Mouse (Mus musculus): ENCODE results near the gene Mdga1.

Mdga1 gene

DNA sequence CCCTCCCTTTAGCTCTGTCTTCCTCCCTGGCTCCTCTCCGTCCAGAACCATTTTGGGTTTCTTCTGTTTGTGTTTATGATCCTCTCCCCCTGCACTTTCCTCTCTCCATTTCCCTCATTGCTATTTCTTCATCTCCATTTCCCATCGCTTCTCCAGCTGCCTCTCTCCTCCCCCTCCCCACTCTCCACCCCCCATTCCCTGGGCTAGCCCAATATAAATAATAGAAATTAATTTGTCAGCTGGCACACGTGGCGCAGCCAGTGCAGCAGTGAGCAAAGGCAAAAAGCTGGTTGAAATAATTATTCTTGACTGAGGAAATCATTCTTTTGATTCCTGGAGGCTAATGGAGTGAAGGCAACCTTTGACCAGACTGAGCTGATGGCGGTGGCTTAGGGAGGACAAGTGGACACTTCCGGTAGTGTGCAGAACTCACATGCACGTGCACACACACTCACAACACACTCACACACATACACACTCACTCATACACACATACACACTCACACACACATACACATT lies at the start of gene Mdga1:
Gene Mdga1 (minus strand): TSS at position 51 of the 519 bp plus-strand sequence.
- DNase-seq (ENCODE audit: low read depth, low spot score): no peak

DNA sequence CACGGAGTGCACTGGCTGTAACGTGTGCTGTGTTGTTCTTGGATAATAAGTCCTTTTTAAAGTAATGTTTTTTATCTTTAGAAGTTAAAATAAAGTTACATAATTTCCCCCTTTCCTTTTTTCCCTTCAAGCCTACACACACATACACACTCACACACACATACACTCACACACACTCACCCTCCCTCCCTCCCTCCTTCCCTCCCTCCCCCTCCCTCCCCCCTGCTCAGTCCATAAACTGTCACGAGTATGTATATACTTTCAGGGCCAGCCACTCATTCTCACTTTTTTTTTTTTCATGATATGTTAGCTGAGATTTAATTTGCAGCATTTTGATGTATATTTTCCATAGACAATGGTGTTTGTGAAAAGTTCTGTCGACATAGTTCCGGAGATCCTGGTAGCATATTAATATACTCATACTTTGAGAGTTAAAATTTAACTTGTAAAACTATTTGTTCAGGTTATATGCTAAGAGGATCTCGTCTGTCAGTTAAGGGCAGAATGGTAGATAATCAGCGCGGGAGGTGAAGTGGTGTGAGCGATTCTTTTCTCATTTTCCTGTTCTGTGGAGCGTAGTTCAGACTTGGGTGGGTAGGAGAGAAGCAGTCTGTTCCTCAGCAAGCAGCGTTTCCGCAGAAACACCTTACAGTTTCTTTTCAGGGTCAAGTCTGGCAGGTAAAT lies 49.2 kb upstream of the Mdga1 start:
- no peak for DNase-seq (ENCODE audit: low read depth, low spot score)

DNA sequence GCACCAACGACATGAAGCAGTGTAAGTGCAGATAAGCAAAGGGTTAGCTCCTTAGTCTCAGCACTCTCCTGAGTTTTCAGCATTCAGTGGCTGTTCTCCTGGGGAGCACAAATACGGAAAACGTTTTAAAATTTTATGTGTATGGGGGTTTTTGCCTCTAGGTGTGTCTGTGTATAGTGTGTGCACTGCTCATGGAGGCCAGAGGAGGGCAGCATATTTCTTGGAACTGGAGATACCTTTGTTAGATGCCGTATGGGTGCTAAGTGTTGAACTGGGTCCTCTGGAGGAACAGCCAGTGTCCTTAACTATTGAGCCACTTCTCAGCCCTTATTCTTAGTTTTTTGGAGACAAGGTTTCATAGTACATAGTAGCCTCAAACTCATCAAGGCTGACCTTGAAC lies 44.8 kb upstream of the Mdga1 start:
- DNase-seq (ENCODE audit: low read depth, low spot score): no peak

DNA sequence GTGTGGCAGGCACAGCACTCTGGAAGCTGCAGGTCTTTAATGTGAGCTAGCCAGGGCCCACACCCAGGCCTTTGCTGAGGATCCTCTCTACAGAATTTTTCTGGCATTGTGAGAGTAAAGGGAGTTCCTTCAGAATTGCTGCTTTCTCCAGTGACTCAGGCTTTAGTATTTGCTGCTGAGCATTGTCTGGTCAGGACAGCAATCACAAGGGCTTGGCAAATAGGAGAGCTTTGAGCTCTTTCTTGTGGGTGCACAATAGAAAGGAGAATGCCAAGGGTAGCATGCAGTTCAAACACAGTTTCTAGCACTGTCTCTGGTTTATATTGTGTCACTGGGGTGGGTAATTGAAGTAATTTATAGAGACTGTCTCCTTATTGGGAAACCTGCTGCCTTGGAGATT lies 38.5 kb upstream of the Mdga1 start:
- DNase-seq (ENCODE audit: low read depth, low spot score): no peak

DNA sequence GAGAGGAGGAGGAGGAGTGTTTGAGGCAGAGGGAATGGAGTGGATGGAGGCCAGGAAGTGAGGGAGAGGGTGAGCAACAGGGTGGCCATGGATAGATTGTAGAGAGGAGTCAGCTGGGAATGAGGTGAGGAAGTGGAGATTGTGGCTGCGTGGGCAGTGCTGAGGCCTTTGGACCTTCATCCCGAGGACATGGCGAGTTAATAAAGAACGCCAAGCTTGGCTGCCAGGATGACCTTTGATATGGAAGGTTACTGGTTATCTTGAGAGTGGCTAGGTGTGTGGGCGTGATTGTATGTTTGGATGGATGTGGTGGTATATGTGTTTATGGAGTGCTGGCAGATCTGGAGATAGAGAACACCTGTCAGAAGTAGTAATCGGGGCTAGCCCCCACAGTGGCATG lies 38.0 kb upstream of the Mdga1 start:
- no peak for DNase-seq (ENCODE audit: low read depth, low spot score)

DNA sequence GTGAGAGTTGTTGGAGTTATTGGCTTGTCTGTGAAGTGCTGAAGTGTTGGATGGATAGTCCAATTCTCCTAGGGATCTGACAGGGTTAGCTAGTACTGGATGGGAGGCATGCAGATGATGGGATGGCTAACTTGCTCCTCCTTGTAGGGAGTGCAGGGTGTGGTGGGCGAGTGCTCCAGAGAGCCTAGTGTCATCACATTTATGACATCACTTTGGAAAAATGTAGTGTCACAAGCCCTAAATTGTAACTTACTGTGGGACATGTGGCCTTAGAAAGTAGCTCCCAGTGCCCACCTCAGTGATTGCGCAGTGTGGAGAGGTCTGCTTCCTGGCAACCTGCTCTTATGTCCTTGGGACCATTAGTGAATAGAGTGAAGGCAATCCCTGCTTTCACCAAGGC lies 37.0 kb upstream of the Mdga1 start:
- no peak for DNase-seq (ENCODE audit: low read depth, low spot score)

DNA sequence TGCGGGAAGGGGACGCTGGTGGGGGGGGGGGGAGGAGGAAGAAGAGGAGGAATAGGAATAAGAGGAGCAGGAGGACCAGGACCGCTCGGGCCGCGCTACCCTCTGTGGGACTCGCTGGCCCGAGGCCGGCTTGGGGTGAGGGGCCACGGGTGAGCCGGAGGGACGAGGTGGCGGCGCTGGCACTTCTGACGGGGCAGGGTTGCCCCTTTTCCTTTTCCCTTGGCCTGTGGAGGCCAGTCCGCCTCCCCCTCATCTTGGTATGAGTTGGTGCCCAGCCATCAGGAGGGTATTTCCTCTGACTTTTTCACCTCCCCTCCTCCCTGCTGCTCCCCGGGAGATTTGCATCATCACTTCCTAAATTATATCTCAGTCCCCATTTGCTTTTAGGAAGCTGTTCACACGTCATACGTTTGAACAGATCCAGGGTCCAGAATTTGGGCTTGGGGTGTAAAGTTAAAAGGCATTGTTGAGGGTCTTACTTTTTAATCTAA lies 35.6 kb upstream of the Mdga1 start:
- no peak for DNase-seq (ENCODE audit: low read depth, low spot score)

DNA sequence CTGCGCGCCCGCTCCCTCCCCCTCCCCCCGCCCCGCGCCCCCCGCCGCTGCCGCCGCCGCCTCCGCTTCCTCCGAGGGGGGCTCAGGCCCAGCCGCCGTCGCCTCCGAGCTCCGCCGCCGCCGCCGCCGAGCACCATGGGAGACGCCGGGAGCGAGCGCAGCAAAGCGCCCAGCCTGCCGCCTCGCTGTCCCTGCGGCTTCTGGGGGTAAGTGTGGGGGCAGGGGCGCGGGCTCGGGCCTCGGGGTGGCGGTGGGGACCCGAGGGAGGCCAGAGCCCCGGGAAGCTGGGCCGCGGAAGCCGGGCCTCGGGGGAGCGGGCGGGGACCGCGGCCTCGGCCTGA lies 35.2 kb upstream of the Mdga1 start:
- DNase-seq (ENCODE audit: low read depth, low spot score): no peak

DNA sequence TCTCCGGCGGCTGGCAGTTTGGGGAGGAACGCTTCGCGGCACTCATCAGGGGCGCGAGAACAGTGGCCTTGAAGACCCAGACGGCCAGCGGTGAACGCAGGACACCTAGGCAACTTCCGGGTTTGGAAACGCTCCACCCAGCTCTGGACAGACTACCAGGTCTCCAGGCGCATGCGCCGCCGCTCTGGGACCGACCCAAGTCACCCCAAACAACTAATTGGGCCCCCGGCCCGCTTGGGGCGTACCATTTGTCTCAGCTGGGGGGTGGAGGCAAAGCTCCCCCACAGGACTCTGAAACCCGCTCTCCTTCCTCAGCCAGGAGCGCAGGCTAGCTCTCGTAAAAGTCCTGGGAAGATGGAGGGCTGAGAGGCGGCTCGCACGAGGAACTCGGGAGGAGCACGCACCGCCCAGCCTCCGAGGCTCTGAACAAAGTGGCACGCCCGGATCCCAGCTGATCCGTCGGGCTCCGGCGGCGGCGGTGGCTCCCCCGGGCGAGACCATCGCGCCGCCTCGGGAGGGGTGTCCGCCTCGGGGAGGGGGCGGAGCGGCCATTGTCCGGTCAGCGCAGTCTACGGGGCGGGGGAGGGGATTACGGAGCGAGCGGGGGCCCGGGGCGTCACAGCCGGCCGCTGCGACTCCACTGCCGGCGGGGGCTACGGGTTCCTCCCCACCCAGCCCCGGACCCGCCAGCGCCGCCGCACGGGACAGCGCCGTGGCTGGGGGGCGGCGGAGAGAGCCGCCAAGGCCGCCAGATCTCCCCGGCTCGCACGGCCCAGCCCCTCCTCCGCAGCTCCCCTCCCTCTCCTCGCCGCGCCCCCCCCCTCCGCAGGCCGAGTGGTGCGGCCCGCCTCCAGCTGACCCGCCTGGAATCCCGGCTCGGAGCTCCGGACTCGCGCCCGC lies 34.6 kb upstream of the Mdga1 start, which contains the start of gene Zfand3:
Gene Zfand3 (plus strand): TSS at position 531 of the 900 bp plus-strand sequence.
- DNase-seq (ENCODE audit: low read depth, low spot score): peak; percentile 90

DNA sequence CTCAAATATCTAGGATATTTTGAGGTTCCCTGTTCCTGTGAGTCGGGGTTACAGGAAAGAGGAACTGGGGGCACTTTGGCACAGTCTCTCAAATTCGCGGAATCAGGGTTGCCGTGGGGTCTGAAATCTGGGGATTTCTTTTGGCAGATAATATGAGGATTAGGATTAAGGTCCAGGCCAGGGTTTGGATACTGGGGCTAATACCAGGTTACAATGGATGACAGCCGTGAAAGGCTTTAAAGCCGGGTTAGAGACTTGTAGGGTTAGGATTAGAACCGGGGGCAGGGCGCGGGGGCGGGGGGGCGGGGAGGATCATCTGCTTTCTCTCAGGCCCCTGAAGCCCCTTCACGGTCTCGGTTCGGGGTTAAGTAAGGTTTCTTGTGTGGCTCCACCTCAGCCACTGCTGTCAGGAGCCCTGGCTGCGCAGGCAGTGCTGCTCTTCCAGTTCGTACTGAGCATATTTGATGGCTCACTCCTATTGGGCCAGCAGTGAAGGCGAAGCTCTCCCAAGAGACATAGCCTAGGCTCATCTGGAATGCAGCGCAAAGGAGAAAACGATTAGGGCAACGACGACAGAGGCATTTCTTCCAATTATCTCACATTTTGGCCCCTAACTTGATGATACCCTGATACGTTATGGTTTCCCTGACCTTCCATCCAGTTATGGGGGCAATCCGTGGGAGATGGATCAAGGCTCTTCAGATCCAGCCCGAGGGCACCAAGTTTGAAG lies 28.8 kb upstream of the Mdga1 start:
- peak; percentile 56 for DNase-seq (ENCODE audit: low read depth, low spot score)

DNA sequence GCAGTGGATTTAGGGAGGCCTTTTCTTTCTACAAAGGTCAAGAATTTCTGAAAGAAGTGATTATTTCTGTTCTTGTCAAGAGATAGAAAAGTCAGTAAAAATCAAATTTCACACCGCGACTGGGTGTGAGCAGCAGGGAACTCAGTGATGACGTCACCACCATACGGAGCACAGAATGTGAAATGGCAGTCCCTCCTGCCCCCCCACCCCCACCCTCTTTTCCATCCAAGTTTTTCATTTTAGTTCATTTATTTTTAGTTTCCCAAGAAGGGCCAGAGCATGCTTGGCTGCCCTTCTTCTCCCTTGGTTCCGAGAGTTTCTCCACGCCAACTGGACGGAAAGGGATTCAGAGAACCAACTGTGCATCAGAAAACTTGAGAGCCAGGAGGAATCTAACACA lies 27.8 kb upstream of the Mdga1 start:
- DNase-seq (ENCODE audit: low read depth, low spot score): no peak

DNA sequence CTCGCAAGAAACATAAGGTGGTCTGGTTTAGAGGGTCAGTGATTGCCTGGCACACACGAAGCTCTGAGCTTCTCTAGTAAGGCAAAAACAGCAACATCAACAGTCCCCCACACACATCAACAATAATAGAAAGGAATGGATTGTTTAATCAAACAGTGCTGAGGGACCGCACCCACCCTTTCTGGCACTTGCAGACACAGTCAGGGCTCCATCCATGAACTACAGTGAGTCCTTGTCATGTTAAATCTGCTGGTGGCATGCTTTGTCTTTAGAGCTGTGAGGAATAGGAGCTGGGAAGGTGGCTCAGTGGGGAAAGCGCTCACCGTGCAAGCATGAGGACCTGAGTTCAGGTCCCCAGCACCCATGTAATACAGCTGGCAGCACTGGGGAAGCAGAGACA lies 26.1 kb upstream of the Mdga1 start:
- DNase-seq (ENCODE audit: low read depth, low spot score): no peak

DNA sequence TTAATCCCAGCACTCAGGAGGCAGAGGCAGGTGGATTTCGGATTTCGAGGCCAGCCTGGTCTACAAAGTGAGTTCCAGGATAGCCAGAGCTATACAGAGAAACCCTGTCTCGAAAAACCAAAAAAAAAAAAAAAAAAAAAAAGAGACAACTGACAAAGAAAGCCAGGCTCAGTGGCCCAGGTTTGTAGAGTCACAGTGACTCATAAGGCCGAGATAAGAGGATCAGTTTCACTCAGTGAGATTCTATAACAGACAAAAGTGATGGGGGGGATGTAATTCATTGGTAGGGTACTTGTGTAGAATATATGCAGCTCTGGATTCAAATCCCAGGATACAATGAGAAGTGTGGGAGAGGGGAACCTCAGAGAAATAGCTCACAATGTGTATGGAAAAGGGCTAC lies 24.6 kb upstream of the Mdga1 start:
- no peak for DNase-seq (ENCODE audit: low read depth, low spot score)

DNA sequence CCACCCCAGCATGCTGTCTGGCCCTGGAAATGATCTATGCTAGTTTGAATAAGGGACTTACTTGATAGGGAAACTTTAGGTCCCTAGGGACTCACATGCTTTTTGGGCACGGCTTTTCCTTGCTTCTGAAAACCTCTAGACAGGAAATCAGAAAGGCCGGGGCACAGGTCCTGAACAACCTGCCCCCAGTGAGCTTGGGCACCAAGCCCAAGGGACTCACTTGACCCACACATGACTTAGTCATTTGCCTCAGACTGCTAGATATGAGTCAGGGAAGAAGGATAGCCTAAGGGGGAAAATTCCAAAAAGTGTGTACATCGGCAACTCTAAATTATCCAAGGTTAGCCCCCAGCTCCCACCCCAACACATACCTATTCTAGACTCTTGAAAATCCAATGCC lies 24.1 kb upstream of the Mdga1 start:
- DNase-seq (ENCODE audit: low read depth, low spot score): no peak

DNA sequence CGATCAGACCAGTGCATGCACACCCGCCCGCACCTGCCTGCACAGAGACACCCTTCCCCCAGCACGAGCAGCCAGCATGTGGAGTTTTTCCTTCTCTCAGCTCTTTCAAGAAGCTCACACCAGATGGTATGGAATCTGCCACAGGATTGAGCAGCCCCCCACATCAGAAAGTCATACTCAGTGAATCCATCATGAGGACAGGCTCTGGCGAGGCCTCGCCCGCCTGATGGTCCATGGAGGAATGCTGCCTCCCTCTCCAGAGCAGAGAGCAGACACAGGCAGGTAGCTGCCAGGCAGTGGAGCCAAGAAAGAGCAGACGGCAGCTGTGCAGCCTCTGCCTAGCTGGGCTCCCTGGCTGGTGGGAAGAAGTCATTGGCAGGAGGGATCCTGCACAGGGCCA lies 23.6 kb upstream of the Mdga1 start:
- no peak for DNase-seq (ENCODE audit: low read depth, low spot score)

DNA sequence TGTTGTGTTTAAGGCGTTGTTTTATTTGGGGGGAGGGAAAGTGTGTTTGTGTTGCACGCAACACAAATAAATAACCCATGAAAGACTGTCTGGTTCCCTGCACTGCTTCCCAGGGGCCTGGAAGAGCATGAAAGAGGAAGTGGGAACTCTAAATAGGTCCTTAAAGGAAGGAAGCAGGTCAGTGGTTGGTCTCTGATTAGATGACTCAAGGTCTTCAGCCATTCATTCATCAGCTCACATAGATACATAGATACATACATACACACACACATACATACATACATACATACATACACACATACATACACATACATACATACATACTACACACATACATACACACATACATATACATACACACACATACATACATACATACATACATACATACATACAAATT lies 21.0 kb upstream of the Mdga1 start:
- DNase-seq (ENCODE audit: low read depth, low spot score): no peak

DNA sequence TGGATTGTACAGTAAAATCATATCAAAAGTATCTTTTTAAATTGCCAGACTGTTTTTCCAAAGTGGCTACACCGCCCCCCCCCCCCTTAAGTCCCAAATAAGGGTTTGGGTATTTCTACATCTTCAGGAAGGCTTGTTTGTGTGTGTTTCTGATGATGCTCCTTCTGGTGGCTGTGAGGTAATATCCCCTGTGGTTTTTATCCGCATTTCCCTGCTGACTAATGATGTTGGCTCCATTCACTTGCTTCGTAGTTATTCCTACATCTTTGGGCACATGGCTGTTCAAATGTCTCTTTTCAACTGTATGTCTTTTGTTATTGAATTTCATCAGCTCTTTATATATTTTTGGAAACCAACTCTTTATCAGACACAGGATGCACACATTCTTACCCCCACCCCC lies 20.2 kb upstream of the Mdga1 start:
- DNase-seq (ENCODE audit: low read depth, low spot score): no peak

DNA sequence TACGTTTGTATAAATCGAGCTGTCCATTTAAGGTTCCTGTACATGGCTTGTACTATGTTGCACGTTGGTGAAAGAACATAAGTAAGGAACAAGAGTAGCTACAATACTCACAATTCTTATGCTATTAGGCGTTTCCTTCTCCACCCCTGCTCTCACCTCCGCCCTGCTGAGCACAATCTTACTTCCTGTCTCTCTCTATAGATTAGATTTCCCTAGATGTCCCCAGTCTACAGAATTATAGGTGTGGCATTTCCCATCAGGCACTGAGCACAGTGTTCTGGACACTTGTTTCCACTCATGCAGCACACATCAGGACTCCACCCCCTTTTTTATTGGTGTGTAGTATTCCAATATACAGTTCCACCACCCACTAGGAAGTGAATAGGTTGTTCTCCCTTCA lies 19.8 kb upstream of the Mdga1 start:
- no peak for DNase-seq (ENCODE audit: low read depth, low spot score)

DNA sequence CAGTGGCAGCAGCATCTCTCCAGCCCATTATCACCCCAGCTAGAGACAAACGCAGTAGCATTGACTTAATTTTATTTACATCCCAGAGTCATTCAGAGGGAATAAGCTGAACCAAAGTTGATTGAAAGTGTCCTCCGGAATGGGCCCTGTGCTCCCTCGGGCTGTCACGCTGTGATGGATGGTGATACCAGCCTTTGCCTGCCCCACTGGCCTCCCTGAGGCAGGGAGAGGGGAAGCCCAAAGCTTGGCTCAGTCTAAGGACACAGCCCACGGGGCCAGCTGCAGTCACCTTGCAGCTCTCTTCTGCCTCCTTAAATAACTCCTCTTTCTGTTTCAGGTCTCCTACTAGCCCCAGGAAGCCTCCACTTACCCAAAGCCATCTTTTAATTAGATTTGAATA lies 18.3 kb upstream of the Mdga1 start:
- DNase-seq (ENCODE audit: low read depth, low spot score): no peak

DNA sequence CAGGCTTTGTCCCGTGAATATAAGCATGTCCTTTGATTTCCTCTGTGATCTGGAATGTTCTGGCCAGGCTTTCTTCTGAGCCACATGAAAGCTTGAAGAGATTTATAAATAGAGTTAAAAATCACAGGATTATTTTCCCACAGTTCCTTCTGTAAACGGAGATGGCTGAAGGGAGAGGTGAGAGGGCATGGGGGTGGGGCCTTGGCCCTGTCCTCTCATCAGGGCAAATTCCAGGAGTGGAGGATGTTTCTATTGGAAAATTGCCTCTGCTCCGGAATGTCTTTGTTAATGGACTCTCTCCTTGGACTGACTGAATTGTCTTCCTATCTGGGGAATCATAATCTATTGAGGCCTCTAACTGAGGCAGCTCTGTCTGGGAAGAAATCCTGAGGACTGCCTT lies 15.6 kb upstream of the Mdga1 start:
- no peak for DNase-seq (ENCODE audit: low read depth, low spot score)

DNA sequence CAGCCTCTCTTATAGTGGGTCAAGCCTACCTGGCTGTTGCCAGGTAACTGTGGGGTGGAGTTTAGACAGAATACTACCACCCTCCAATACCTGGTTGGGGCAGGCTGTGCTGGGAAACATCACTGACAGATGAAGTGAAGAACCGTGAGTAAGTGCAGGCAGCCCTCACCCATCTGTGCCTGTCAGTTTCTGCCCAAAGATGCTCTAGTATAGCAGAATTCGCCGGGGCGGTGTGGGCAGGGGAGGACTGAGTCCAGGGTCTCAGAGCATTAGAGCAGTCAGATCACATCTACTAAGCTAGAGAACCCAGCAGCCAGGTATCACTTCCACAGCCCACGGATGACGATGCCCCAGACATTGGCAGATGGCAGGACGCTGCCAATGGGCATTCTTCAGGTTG lies 15.0 kb upstream of the Mdga1 start:
- DNase-seq (ENCODE audit: low read depth, low spot score): no peak

DNA sequence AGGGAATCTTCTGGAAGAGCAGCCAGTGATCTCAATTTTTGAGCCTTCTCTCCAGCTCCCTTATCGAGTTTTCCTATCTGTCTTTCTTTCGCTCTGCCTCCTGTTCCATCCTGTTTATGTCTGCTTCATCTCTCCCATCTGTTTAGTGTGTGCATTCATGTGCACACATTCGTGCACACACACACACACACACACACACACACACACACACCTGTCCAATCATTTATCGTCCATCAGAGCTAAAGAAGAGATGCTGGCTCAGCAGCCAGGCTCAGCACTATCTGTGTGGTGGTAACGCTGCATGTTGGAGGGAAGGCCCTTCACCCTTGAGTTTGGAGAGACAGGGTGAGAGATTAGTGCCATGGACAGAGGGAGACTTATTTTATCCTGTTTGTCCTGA lies 13.3 kb upstream of the Mdga1 start:
- DNase-seq (ENCODE audit: low read depth, low spot score): no peak

All from retina, adult 2 months (tissue).